Mouse (Mus musculus): ENCODE data around the gene Kdm8. TPM values are rescaled to one million over a fixed set of nuclear protein-coding genes. Genes with fewer than 3 reads are reported as not detected.
"Not testable (repeated sequence)": the region's sequence is repeated elsewhere in the genome, so short reads cannot be mapped to it uniquely, and the experiment has no call there.

Gene Kdm8
- polyA plus RNA-seq, 1 experiment from 2014 or later: 14.1 TPM

DNA sequence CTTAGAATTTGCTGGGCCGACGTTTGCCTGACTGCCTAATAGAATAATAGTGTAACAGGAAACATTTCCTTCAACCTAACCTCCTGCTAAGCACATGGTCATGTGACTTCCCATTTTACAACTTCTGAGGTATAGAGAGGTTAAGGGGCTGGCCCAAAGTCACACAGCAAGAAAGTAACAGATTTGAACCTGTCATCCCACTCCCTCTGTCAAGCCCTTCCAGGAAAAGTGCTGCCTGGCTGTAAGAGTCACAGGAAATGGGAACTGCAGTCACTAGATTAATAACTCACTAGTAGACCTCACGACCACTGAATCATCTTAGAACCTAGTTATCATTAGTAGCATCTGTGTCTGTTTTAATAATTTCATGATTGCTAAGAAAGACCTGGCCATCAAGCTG, 21.4 kb upstream of the Kdm8 start:
- Histone ChIP-seq H3K4me2 (replicated peaks; ENCODE audit: low read depth, low read length) (no peak overlapping the region), H3K9me3 (ENCODE audit: low read length) (no peaks in the 10 kb centered on the region), H3K9ac (replicated peaks; ENCODE audit: low read length) (no peak overlapping the region), H3K4me3 (ENCODE audit: low read length) (no peak overlapping the region), H3K27me3 (ENCODE audit: insufficient read depth, low read length) (no peaks in the 10 kb centered on the region), H3K27ac (ENCODE audit: low read length) (no peak overlapping the region), H3K4me1 (ENCODE audit: insufficient read depth, low read length) (no peaks in the 10 kb centered on the region), H3K36me3 (ENCODE audit: insufficient read depth, low read length) (no peaks in the 10 kb centered on the region)
- no peak for ATAC-seq (ENCODE audit: low FRiP score, low TSS enrichment)
- 40% methylated on average over 3 of the region's 3 CpGs for whole genome bisulfite sequencing

DNA sequence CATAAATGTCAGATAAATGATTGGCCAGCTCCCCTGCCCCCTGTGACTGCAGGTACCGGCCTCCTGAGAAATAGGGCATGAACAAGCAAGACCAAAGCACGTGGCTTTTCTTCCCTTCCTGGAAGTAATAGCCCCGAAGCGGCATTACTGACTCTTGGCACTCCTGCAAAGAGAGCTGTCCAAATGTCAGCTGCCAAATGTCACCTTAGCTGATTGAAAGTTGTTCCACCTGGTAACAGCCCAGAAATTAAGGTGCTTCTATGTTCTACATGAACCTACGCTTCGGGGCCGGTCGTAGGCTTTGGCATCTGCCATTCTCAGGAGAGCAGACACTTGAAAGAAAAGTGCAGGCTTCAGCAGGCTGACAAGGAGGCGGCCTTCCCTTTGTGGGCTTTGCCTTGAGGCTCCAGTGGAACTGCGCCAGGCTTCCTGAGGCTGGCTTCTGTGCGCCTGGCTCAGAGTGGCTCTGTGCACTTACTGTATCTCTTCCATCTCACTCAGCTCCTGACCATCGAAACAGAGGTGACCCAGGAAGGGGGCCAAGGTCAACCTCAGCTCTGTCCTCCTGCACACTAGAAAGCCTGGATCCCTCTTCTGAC, 16.9 kb upstream of the Kdm8 start:
- H3K27me3 ChIP-seq (ENCODE audit: insufficient read depth, low read length): no peaks in the 10 kb centered on the region; the same call in 1 of the 2 replicates
- no peak overlapping the region for H3K27ac ChIP-seq (ENCODE audit: low read length)
- H3K4me1 ChIP-seq (ENCODE audit: insufficient read depth, low read length): no peaks in the 10 kb centered on the region
- peaks cover 6% of the 10 kb centered on the region; the same call in 1 of the 2 replicates for H3K9me3 ChIP-seq (ENCODE audit: low read length)
- H3K9ac ChIP-seq (replicated peaks; ENCODE audit: low read length): no peak overlapping the region
- H3K36me3 ChIP-seq (ENCODE audit: insufficient read depth, low read length): no peaks in the 10 kb centered on the region
- WGBS: 70% methylated on average over 12 of the region's 12 CpGs
- H3K4me3 ChIP-seq (ENCODE audit: low read length): no peak overlapping the region
- no peak for ATAC-seq (ENCODE audit: low FRiP score, low TSS enrichment)
- H3K4me2 ChIP-seq (replicated peaks; ENCODE audit: low read depth, low read length): no peak overlapping the region

DNA sequence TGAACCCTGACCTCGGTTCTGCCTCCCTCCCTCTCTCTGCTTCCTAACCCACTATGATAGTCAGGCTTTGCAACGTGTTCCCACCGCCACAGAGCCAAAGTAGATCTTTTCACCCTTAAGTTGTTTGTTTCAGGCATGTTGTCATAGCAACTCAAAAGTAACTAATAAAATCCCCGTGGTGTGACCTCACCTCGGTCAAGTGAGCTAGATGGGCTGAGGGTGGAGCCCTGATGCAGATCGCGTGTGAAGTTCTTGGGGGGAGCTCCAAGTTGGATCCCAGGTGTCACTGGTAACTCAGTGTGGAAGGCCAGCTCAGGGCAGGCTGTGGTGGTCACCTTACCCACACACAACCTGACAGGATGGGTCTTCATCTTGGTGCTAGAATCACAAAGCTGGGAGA, 16.1 kb upstream of the Kdm8 start:
- Histone ChIP-seq H3K9ac (replicated peaks; ENCODE audit: low read length) (no peak overlapping the region), H3K4me2 (replicated peaks; ENCODE audit: low read depth, low read length) (no peak overlapping the region), H3K27me3 (ENCODE audit: insufficient read depth, low read length) (no peaks in the 10 kb centered on the region; the same call in 1 of the 2 replicates), H3K4me1 (ENCODE audit: insufficient read depth, low read length) (no peaks in the 10 kb centered on the region), H3K27ac (ENCODE audit: low read length) (no peak overlapping the region), H3K4me3 (ENCODE audit: low read length) (no peak overlapping the region), H3K36me3 (ENCODE audit: insufficient read depth, low read length) (no peaks in the 10 kb centered on the region), H3K9me3 (ENCODE audit: low read length) (peaks cover 6% of the 10 kb centered on the region; the same call in 1 of the 2 replicates)
- no peak for ATAC-seq (ENCODE audit: low FRiP score, low TSS enrichment)
- WGBS: 74% methylated on average over 7 of the region's 7 CpGs

DNA sequence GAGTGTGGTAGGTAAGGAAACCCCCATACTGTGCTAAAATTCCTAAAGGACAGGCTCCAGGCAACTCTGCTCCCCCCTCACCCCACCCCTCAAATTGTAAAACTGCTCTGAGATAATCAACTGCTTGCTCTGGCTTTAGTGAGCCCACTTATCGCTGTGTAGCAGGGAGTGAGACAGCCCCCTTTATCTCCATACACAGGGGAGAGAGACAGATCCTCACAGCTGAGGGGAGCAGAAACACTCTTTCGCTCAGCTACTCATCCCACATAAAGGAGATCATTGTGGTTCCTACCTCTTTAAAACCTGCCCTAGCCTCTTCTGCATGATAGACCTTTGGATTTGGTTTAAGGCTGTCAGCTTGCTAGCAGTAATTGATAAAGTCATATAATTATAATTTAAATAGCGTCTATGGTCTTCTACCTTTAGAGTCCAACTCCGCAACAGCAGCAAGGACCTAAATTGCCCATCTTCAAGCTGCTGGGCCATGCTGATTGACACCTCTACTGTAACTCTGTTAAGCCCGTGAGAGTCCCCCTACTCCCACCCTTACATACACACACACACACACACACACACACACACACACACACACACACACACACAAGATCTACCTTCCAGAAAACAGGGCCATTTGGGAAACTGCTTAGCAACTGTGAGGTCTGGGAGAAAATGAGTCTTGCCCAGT, 15.5 kb upstream of the Kdm8 start:
- H3K27me3 ChIP-seq (ENCODE audit: insufficient read depth, low read length): not testable (repeated sequence)

DNA sequence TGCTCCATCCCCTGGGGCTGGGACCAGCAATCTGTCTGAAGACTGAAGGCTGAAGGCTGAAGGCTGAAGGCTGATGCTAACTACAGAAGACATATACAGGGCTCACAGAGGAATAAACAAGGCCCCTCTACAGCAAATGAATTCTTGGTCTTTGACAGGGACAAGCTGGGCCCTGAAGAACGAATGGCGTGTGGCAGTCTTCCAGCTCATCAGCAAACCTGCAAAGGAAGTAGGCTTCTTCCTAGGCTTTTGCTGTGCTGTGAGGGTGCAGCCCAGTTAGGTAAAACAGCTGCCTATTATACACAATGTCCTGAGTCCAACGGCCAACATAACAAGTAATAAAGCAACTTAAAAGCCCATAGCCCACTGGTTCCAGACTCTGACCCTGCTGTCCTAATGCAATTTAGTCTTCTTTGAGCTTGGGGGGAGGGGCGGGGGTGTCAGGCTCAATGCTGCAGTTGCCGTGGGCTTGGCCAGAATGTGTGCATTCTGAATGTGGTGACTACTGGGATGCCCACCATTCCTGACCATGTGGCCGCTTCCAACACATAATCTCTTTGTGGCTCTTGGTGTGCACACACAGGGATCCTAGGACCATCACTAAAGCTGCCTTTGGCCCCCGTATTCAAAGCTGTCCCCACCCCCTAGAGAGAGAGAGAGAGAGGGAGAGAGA, 14.2 kb upstream of the Kdm8 start:
- no peaks in the 10 kb centered on the region for H3K36me3 ChIP-seq (ENCODE audit: insufficient read depth, low read length)
- H3K9ac ChIP-seq (replicated peaks; ENCODE audit: low read length): no peak overlapping the region
- WGBS: 51% methylated on average over 7 of the region's 7 CpGs
- H3K27me3 ChIP-seq (ENCODE audit: insufficient read depth, low read length): no peaks in the 10 kb centered on the region; the same call in 1 of the 2 replicates
- no peak overlapping the region for H3K27ac ChIP-seq (ENCODE audit: low read length)
- no peak for ATAC-seq (ENCODE audit: low FRiP score, low TSS enrichment)
- H3K4me3 ChIP-seq (ENCODE audit: low read length): no peak overlapping the region
- H3K4me1 ChIP-seq (ENCODE audit: insufficient read depth, low read length): no peaks in the 10 kb centered on the region
- peaks cover 6% of the 10 kb centered on the region; the same call in 1 of the 2 replicates for H3K9me3 ChIP-seq (ENCODE audit: low read length)
- H3K4me2 ChIP-seq (replicated peaks; ENCODE audit: low read depth, low read length): no peak overlapping the region

More for the DNA sequence above, 15.5 kb upstream of the Kdm8 start:
- not testable (repeated sequence) for ATAC-seq (ENCODE audit: low FRiP score, low TSS enrichment); H3K27ac ChIP-seq (ENCODE audit: low read length); H3K9me3 ChIP-seq (ENCODE audit: low read length); H3K4me3 ChIP-seq (ENCODE audit: low read length); H3K4me1 ChIP-seq (ENCODE audit: insufficient read depth, low read length); H3K36me3 ChIP-seq (ENCODE audit: insufficient read depth, low read length); H3K9ac ChIP-seq (replicated peaks; ENCODE audit: low read length); H3K4me2 ChIP-seq (replicated peaks; ENCODE audit: low read depth, low read length)
- WGBS: 78% methylated on average over 5 of the region's 5 CpGs

DNA sequence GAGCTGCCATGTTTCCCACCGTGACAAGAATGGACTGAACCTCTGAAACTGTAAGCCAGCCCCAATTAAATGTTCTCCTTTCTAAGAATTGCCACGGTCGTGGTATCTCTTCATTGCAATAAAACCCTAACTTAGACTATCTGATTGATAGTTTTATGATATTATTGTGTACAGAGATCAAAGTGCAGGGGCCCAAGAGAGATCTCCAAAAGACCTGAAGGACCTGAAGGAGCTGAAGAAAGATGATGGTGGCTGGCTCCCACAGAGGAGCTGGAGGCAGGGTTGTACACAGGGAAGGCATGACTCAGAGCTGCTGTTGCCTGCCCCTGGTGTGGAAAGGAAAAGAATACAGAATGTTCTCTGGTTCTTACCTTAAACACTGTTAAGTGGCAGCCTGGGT, 10.6 kb upstream of the Kdm8 start:
- no peaks in the 10 kb centered on the region; the same call in 1 of the 2 replicates for H3K27me3 ChIP-seq (ENCODE audit: insufficient read depth, low read length)
- WGBS: 69% methylated on average over 3 of the region's 3 CpGs
- ATAC-seq (ENCODE audit: low FRiP score, low TSS enrichment): no peak
- no peaks in the 10 kb centered on the region for H3K4me1 ChIP-seq (ENCODE audit: insufficient read depth, low read length)
- no peak overlapping the region for H3K4me2 ChIP-seq (replicated peaks; ENCODE audit: low read depth, low read length)
- peaks cover 6% of the 10 kb centered on the region; the same call in 1 of the 2 replicates for H3K9me3 ChIP-seq (ENCODE audit: low read length)
- no peak overlapping the region for H3K27ac ChIP-seq (ENCODE audit: low read length)
- H3K36me3 ChIP-seq (ENCODE audit: insufficient read depth, low read length): no peaks in the 10 kb centered on the region
- H3K9ac ChIP-seq (replicated peaks; ENCODE audit: low read length): no peak overlapping the region
- no peak overlapping the region for H3K4me3 ChIP-seq (ENCODE audit: low read length)

DNA sequence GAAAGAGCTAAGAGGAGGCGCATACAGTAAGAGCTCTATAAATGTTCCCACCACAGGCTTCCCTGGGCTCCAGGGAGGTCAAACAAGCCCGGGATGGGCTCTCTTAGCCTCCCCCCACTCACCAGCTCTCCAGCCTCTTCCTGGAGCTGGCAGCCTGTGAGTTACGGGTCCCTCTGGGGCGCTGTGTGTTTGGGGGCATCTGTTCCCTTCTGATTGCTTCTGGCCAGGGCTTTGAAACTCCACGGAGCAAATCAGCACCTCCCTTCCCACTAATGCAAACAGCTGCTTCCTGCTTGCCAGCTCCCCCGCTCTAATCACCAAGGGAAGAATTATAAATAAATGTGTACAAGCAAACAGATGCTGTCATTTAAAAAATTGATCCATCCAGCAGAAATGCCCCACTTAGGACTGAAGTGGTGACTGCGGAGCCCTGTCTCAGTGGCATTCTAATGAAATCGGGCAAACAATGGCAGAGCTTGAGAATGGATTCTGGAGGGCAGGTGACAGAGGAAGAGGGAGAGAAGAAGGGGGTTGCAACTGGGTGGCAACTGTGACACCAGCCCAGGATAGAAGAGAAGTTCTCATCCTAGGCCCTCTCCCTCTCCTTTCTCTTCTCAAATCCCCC, 9.7 kb upstream of the Kdm8 start:
- H3K4me3 ChIP-seq (ENCODE audit: low read length): no peak overlapping the region
- H3K27ac ChIP-seq (ENCODE audit: low read length): no peak overlapping the region
- no peaks in the 10 kb centered on the region for H3K36me3 ChIP-seq (ENCODE audit: insufficient read depth, low read length)
- no peak overlapping the region; the same call in 1 of the 2 replicates for H3K9ac ChIP-seq (replicated peaks; ENCODE audit: low read length)
- 27% methylated on average over 8 of the region's 8 CpGs for WGBS
- H3K27me3 ChIP-seq (ENCODE audit: insufficient read depth, low read length): no peaks in the 10 kb centered on the region; the same call in 1 of the 2 replicates
- H3K4me1 ChIP-seq (ENCODE audit: insufficient read depth, low read length): no peaks in the 10 kb centered on the region
- peaks cover 12% of the 10 kb centered on the region for H3K9me3 ChIP-seq (ENCODE audit: low read length)
- no peak for ATAC-seq (ENCODE audit: low FRiP score, low TSS enrichment)
- H3K4me2 ChIP-seq (replicated peaks; ENCODE audit: low read depth, low read length): no peak overlapping the region

DNA sequence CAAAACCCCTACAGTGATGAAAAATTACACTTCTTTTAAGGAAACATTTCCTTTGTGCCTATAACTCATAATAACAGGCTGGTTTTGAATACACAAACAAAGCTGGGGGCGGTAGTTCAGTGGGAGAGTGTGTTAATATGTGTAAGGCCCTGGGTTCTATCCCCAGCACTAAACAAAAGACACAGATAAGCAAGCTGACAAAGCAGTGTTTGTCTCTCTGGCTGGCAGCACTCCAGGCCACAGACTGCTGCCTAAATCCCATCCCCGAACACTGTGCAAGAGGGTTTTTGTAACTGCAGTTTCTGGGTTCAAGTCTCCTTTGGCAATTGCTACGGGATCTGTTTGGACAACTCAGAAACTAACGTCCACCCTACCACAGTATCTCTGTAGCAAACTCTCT, 2.2 kb upstream of the Kdm8 start:
- Histone ChIP-seq H3K27me3 (ENCODE audit: insufficient read depth, low read length) (no peaks in the 10 kb centered on the region), H3K9me3 (ENCODE audit: low read length) (peaks cover 6% of the 10 kb centered on the region; the same call in 1 of the 2 replicates), H3K4me2 (replicated peaks; ENCODE audit: low read depth, low read length) (no peak overlapping the region), H3K36me3 (ENCODE audit: insufficient read depth, low read length) (no peaks in the 10 kb centered on the region), H3K9ac (replicated peaks; ENCODE audit: low read length) (no peak overlapping the region), H3K27ac (ENCODE audit: low read length) (no peak overlapping the region), H3K4me3 (ENCODE audit: low read length) (no peak overlapping the region), H3K4me1 (ENCODE audit: insufficient read depth, low read length) (peaks cover 17% of the 10 kb centered on the region)
- no peak for ATAC-seq (ENCODE audit: low FRiP score, low TSS enrichment)
- 81% methylated on average over 4 of the region's 4 CpGs for WGBS

DNA sequence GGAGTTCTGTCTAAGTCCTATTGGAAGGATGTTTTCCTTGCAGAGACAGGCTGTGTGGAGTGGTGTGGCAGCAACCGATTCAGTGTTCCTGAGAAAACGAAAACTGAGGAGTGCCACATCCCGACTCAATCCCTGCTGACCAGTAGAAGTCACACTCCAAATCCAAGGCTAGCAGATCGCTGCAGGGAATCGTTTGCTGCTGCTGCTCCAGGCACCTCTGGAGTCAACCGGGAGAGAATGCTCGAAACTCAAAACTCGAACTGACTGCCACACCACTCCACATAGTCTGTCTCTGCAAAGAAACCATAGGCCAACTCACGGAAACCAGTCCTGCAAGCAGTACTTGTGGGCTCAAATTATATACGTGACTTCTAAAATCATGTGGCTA, 406 bp upstream of the Kdm8 start:
- peak overlapping the region; percentile 89 for H3K4me2 ChIP-seq (replicated peaks; ENCODE audit: low read depth, low read length)
- peak overlapping the region; percentile 99 for H3K27ac ChIP-seq (ENCODE audit: low read length)
- no peaks in the 10 kb centered on the region for H3K36me3 ChIP-seq (ENCODE audit: insufficient read depth, low read length)
- H3K4me3 ChIP-seq (ENCODE audit: low read length): peak overlapping the region; percentile 76
- H3K9ac ChIP-seq (replicated peaks; ENCODE audit: low read length): peak overlapping the region; percentile 93
- WGBS: 16% methylated on average over 10 of the region's 10 CpGs
- H3K9me3 ChIP-seq (ENCODE audit: low read length): peaks cover 5% of the 10 kb centered on the region; the same call in 1 of the 2 replicates
- H3K4me1 ChIP-seq (ENCODE audit: insufficient read depth, low read length): peaks cover 17% of the 10 kb centered on the region
- ATAC-seq (ENCODE audit: low FRiP score, low TSS enrichment): peak; percentile 9; the same call in 1 of the 2 replicates
- H3K27me3 ChIP-seq (ENCODE audit: insufficient read depth, low read length): no peaks in the 10 kb centered on the region
